Mouse (Mus musculus) erythroblast, embryonic 14.5 days (primary cell): ENCODE data around the gene Cd2.

Experiments
- GATA1 ChIP-seq: IDR thresholded peaks from 2 replicates; pipeline ENCODE4 v1.6.1; 2012; ENCODE audit warnings: low read length, inconsistent platforms, mixed read lengths
- TAL1 ChIP-seq: IDR thresholded peaks from 3 replicates; pipeline ENCODE4 v1.6.1; 2012; ENCODE audit warnings: low read length, inconsistent platforms, mixed read lengths

DNA sequence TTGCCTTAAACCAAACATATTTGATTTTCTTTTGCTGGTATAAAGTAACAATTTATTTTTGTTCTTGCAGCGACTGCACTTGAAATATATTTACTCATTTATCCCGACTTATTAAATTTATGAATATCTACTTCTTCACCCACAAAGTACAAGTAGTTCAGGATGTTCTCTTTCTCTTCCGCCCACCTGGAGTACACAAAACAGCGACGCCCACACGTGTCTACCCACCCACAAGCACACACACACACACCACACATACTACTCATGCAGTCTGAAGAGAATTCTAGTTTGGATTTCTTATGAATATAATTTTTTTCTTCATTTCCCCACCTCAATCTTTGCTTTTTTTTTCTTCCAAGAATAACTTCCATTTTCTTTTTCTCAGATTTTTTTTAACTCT is 37.9 kb downstream of the Cd2 start:
- TF ChIP-seq TAL1 (no peak), GATA1 (no peak)
